Mouse (Mus musculus) layer of hippocampus, adult 9-11 months (tissue): ENCODE measurements around the gene Brat1.

Source experiments
- DNase-seq: peaks from one replicate; pipeline ENCODE4 v3.0.0; 2022

Brat1 gene

DNA sequence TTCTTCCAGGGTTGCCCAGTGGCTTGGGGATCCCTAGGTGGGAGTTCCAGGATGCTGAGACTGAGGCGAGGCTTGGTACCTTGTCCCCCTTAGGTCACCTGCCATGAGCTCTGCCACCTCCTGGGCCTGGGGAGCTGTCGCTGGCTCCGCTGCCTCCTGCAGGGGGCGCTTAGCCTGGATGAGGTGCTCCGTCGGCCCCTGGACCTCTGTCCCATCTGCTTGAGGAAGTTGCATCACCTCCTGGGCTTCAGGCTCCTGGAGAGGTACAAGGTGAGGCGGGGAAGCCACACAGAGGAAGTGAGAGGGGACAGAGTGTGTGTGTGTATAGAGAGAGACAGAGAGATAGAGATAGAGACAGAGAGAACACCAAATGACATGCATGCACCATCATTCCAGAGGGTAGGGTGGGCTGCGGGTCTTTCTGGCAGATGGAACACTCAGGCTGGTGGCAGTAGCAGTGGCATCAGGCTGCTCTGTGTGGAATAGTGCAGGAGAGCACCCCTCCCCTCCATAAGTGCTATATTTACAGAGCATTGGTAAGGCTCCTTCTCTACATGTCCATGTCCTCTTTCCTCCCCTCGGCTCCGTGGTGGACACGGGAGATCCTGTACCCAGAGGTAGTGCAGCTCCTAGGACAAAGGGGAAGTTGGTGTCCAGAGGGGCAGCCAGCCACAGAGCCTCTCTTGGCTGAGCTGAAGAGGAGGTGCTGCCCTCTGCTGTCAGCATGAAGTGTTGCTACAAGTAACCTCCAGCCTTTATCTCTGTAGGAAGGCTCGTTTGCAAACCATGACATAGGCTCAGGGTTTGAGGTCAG lies 44.5 kb downstream of the Brat1 start:
- DNase-seq: peak; percentile 77

DNA sequence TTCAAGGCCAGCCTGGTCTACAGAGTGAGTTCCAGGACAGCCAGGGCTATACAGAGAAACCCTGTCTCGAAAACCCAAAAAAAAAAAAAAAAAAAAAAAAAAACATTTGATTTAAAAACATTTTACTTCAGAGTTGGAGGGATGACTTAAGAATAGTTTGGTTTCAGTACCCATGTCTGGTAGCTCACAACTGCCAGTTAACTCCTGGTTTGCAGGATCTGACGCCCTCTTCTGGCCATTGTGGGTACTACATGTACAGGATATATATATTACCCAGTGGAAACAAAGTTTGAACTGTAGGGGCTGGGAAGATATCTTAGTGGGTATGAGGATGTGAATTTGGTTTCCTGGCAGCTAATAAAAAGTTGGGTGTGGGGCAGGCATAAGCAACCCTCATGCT lies 46.1 kb downstream of the Brat1 start:
- DNase-seq: no peak

DNA sequence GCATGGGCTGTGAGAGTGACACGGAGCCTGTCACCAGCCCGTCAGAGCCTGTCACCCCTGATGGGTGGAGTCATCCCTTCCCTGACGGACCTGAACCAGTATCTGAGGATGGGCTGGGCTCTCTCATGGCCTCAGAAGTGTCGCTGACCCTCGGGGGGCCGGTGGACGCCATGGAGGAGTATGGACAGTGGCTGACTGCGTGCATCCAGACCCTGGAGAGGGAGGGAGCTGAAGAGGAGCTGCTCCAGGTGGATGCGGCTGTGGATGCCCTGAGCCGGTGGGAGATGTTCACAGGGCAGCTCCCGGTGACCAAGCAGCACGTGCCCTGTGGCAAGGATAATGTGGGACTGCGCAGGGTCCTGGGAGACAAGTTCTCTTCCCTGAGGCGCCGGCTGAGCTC lies 47.2 kb downstream of the Brat1 start:
- DNase-seq: no peak

DNA sequence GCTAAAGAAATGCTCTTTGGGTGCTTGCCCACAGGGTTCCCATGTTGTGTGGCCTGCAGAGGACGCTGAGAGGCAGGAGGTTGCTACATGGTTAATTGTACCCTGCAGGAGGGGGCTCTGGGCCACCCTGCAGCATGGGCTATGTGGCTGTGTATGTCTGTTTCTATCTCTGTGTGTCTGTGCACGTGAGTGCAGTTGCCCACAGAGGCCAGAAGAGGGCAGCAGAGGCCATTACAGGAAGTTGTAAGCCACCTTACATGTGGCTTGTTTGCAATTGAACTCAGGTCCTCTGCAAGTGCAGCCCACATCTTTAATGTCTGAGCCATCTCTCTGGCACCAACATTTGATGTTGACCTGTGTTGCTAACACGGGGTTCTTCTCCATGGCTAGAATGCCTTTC lies 47.8 kb downstream of the Brat1 start:
- DNase-seq: no peak

DNA sequence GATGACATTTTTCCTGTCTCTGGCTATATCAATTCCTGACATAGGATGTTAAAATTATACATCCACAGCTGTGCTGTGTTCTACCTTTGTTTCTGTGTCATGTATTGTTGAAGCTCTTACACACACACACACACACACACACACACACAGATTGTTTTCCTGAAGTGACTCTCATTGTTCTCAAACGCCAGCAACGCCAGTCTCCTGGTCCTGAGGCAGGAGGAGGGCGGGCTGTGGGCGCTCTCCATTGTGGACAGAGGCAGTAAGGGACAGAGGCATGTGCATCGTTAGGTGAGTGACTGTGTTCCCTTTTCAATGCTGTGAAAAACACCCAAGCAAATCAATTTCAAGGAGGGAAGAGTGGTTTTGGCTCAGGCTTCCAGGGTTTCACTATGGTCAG lies 48.4 kb downstream of the Brat1 start:
- no peak for DNase-seq

DNA sequence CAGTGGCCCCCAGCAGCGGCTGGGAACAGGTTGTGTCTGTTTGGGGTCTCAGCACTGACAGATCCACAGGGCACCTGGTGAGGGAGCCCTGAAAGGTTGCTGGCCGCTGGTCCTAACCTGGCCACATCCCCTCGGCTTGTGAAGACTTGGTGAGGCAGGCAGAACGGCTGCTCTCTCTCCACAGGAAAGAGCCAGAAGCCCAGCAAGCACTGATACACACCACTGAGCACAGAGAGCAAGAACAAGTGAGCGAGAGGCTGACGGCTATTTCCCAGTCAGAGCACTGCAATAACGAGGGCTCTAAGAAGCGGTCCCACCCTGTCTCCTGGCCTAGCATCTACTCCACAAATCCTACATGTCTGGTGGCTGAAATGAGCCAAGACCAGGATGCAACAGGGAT lies 54.1 kb downstream of the Brat1 start:
- DNase-seq: no peak

DNA sequence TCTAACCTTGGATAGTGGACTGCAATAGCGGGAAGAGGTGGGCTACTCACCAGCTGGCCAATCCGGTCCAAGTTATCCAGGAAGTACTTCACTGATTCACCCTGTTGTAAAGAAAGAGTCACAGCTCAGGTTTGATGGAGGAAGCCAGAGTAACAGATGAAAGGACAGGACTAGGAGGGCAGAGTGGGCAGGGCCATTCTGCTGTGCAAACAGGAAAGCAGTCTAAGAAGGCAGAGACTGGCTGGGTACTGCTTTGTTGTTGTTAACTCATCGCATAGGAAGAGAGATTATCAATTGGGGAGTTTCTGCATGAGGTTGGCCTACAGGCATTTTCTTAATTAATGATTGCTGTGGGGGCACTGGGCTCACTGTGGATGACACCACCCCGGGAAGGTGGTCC lies 57.7 kb downstream of the Brat1 start:
- DNase-seq: no peak

DNA sequence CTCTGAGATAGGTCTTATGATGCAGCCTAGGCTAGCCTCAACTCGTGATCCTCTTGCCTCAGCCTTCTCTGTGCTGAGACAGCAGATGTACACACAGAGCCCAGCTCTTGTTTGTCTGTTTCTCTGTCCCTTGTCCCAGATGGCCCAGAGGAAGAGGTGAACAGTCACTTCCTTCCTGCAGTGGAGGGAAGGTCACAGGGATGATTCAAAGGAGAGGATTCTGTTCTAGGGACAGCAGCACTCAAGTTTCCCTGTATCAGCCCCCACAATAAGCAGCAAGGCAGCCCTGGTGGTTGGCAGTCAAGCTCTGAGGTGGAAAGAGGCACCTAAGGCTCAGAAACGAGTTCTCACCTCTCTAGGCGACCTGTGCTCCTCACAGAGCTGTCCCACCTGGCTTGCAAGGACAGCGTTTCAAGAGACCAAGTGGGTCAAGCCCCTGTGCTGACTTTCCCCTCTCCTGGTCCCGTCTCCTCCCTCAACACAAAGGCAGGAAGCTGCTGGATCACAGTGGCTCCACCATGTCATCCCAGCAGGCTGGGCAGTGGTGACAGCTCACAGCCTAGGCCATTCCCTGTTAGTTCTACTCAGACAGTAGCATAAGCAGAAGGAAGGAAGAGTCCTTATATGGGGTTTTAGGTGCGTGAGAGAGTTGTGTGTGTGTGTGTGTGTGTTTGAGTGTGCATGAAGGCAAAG lies 60.3 kb downstream of the Brat1 start:
- peak; percentile 79 for DNase-seq

DNA sequence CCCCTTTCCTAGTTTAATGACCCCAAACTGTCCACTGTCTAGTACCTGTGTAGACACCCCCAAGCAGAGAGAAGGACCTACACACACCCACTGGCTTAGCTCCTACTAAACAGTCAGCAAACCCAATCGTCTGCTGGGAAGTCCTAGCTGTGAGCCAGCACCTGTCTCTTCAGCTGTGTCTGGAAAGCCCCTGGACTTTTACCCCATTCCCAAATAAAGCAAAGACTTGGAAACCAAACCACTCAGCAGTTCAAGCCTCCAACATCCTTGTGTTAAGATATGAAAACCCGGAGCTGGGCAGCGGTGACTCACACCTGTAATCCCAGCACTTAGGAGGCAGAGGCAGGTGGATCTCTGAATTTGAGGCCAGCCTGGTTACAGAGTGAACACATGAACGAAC lies 61.8 kb downstream of the Brat1 start:
- DNase-seq: no peak

DNA sequence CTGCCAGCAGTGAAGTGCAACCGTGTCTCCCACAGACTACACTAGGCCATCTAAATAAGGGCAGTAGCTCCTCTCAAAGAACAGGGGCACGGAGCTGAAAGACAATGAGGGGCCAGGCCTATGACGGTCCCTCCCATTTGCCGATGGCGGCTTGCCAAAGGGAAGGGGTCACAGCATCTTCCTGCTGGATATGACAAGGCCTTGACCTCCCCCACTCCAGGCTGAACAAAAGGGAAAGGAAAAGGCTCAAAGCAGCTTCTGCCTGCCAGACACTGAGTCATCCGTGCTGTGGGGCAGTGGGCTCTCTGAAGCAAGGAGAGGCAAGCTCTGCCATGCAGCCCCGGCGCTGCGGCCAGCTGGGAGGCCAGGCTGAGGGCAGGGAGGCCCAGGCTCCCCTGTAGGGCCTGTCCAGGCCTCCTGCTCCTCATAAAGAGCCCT lies 62.9 kb downstream of the Brat1 start:
- DNase-seq: peak; percentile 94

DNA sequence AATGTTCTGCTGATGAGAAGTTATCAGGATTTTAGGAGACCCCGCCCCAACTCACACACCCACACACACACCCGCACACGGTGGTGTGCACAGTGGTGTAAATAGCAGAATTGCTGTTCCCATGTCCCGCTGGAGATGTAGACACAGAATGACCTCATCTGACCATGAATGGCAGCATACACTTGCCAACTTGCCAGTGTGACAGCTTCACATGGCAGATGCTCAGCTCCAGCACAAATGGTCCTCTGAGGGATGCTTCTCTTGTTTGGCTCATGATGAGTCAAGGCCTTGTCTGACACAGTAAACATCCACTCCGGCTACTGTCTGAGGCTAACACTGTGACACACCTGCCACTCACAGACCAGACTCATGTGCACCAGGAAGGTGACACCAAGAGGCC lies 63.5 kb downstream of the Brat1 start:
- peak; percentile 95 for DNase-seq
